Mouse (Mus musculus) myocyte (in vitro differentiated cells): ENCODE data around the gene Gfi1. TPM values are rescaled to one million over a fixed set of nuclear protein-coding genes. Genes with fewer than 3 reads are reported as not detected.

Experiments
- H3K27me3 ChIP-seq: one replicate; pipeline ENCODE4 v1.6.1; 2011; ENCODE audit not compliant: control insufficient read depth, insufficient read depth, insufficient read length
- H3K36me3 ChIP-seq: one replicate; pipeline ENCODE4 v1.6.1; 2011; ENCODE audit not compliant: control insufficient read depth, insufficient read depth
- H3K4me2 ChIP-seq: one replicate; pipeline ENCODE4 v1.6.1; 2011; ENCODE audit warnings: low read depth, control low read depth
- H3K4me3 ChIP-seq: one replicate; pipeline ENCODE4 v1.5.1; 2011; ENCODE audit warnings: mild to moderate bottlenecking, control low read depth, moderate library complexity
- H3K79me2 ChIP-seq: one replicate; pipeline ENCODE4 v1.6.1; 2011; ENCODE audit not compliant: control insufficient read depth, insufficient read depth
- H3ac ChIP-seq: one replicate; pipeline ENCODE4 v1.6.1; 2011; ENCODE audit not compliant: control insufficient read depth, insufficient read length
- CEBPB ChIP-seq: IDR thresholded peaks from 2 replicates; pipeline ENCODE4 v1.6.1; 2011; ENCODE audit warnings: mild to moderate bottlenecking, moderate library complexity; ENCODE audit not compliant: poor library complexity, insufficient read depth, severe bottlenecking
- E2F4 ChIP-seq: IDR thresholded peaks from one replicate; pipeline ENCODE4 v1.6.1; 2011; ENCODE audit warnings: mild to moderate bottlenecking, control low read depth, moderate library complexity; ENCODE audit not compliant: insufficient read depth
- MAX ChIP-seq: IDR thresholded peaks from one replicate; pipeline ENCODE4 v1.6.1; 2011; ENCODE audit warnings: low read depth, mild to moderate bottlenecking, control low read depth
- MYOD1 ChIP-seq, 3 experiments: IDR thresholded peaks; one replicate each; pipeline ENCODE4 v1.6.1; 2011; ENCODE audit warnings: control low read depth in 2 of 3, low read depth in 2 of 3, mild to moderate bottlenecking in 2 of 3, moderate library complexity in 1 of 3; ENCODE audit not compliant: insufficient read length in 2 of 3, control insufficient read depth in 1 of 3
- MYOG ChIP-seq, 3 experiments: IDR thresholded peaks; one replicate each; pipeline ENCODE4 v1.6.1; 2011; ENCODE audit warnings: control low read depth in 2 of 3, low read depth in 2 of 3, mild to moderate bottlenecking in 2 of 3; ENCODE audit not compliant: insufficient read length in 2 of 3, control insufficient read depth in 1 of 3, insufficient read depth in 1 of 3
- POLR2A ChIP-seq: IDR thresholded peaks from one replicate; pipeline ENCODE4 v1.6.1; 2011; ENCODE audit warnings: low read depth, mild to moderate bottlenecking, control low read depth, moderate library complexity; ENCODE audit not compliant: insufficient read length
- POLR2AphosphoS2 ChIP-seq: IDR thresholded peaks from one replicate; pipeline ENCODE4 v1.6.1; 2011; ENCODE audit warnings: low read depth, control low read depth; ENCODE audit not compliant: insufficient read length
- REST ChIP-seq: IDR thresholded peaks from one replicate; pipeline ENCODE4 v1.6.1; 2011; ENCODE audit warnings: mild to moderate bottlenecking, control low read depth, moderate library complexity; ENCODE audit not compliant: insufficient read depth, insufficient read length
- SRF ChIP-seq: IDR thresholded peaks from one replicate; pipeline ENCODE4 v1.6.1; 2011; ENCODE audit warnings: low read depth; ENCODE audit not compliant: control insufficient read depth, insufficient read length
- TCF12 ChIP-seq: IDR thresholded peaks from one replicate; pipeline ENCODE4 v1.6.1; 2011; ENCODE audit warnings: mild to moderate bottlenecking, control low read depth; ENCODE audit not compliant: poor library complexity, insufficient read depth, severe bottlenecking
- TCF3 ChIP-seq: IDR thresholded peaks from one replicate; pipeline ENCODE4 v1.6.1; 2011; ENCODE audit warnings: low read depth, control low read depth; ENCODE audit not compliant: insufficient read length
- USF1 ChIP-seq: IDR thresholded peaks from one replicate; pipeline ENCODE4 v1.6.1; 2011; ENCODE audit warnings: low read depth, mild to moderate bottlenecking, control low read depth, moderate library complexity
- polyA plus RNA-seq: library from polyadenylated mRNA; unstranded; fragments of >200 nt; fragmentation: generic; extraction: Trizol; gene quantifications from one replicate; pipeline ENCODE4 v1.2.1, GENCODE M21; 2012; ENCODE audit warnings: missing spikeins

Gfi1 gene
- polyA plus RNA-seq, 1 experiment: 0.78 TPM

DNA sequence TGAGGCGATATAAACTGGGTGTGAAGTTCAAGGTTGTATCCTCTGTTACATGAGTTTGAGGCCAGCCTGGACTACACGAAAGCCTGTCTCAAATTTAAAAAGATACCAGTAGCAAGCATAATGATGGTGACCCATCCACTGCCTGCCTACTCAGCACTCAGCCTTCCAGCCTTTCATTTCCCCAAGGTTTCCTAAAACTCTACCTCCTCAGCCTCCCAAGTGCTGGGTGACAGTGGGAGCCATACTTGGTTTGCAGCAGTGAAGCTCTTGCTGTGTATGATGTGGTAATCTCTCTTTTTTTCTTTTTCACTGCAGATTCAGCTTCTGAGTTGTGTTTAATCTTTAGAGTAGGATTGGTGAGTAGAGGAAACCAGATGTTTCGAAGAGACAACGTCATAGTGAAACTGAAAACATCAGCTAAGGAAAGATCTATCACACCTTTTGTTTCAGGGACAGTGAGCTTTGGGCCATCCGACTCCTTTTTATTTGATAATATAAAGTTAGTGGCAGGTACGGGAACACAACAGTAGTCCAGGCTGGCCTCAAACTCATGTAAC, 22.6 kb downstream of the Gfi1 start:
- Histone ChIP-seq H3K27me3 (no peaks in the 10 kb centered on the region), H3K79me2 (no peaks in the 10 kb centered on the region), H3K36me3 (no peaks in the 10 kb centered on the region), H3ac (no peak overlapping the region), H3K4me3 (no peak overlapping the region), H3K4me2 (no peak overlapping the region)
- TF ChIP-seq MAX (no peak), SRF (no peak)

DNA sequence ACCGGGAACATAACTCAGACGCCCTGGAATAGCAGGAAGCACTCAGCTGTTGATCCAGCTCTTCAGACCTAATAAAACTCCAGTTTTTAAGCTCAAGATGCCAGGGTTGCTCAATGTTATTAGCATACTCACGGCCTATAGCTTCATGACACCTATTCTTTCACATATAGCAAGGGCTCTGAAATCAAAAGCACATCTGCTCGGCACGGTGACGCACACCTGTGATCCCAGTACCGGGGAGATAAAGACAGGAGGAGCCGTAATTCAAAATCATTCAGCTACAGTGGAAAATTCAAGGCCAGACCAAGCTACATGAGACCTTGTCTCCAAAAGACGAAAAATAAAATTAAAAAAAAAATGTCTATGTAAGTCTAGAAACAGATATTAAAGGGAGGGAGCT, 24.2 kb downstream of the Gfi1 start:
- TF ChIP-seq CEBPB (no peak), TCF12 (no peak), POLR2A (no peak), POLR2AphosphoS2 (no peak), E2F4 (no peak), TCF3 (no peak), REST (no peak), SRF (no peak), MYOD1 (IDR thresholded peaks at IDR 0.05; ENCODE audit: control insufficient read depth in 1 of 3, insufficient read length in 2 of 3, low read depth in 2 of 3) (no peak)
- Histone ChIP-seq H3K4me3 (no peak overlapping the region), H3K36me3 (no peaks in the 10 kb centered on the region), H3K4me2 (no peak overlapping the region), H3ac (no peak overlapping the region), H3K79me2 (no peaks in the 10 kb centered on the region), H3K27me3 (no peaks in the 10 kb centered on the region)

DNA sequence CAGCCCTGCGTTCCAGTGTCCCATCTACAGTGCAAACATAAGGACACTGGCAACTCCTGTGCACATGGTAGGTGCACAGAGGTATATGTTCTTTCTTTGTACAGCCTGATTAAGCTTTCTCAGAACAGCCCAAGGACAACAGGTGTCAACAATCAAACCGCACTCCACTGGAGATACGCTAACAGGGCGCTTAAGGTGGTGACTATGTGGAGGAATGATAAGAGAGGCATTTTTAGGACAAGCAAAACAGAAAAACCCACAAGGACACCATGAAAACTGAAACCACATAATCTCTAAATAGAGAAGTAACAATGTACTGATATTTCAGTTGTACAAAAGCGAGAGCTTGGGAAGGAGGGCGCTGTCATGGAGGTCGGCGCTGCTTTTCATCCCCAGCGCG, 25.0 kb downstream of the Gfi1 start:
- H3K27me3 ChIP-seq: no peaks in the 10 kb centered on the region
- H3K36me3 ChIP-seq: no peaks in the 10 kb centered on the region
- no peak overlapping the region for H3K4me3 ChIP-seq
- H3K4me2 ChIP-seq: no peak overlapping the region
- no peak overlapping the region for H3ac ChIP-seq
- no peaks in the 10 kb centered on the region for H3K79me2 ChIP-seq
- TF ChIP-seq SRF: no peak
- peak in 1 of 3 experiments; percentile 27 for TF ChIP-seq MYOD1 (IDR thresholded peaks at IDR 0.05; ENCODE audit: control insufficient read depth in 1 of 3, insufficient read length in 2 of 3, low read depth in 2 of 3)

DNA sequence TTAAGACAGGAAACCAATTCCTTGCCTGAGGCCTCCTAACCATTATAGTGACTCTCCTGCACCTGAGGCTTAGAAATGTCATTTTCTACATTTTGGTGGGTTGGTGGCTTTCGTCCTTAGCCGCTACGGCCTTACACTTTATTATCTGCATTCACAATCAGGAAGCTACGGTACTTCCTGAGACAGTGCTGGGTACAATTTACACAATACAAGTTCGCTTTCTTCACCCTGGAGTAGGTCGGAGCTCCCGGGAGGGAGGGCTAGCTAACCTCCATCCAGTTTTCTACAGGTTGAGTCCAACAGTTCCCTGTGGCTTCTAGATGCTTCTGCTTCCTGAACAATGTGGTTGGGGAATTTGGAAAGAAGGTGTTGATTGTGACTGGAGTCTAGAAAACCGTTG, 26.9 kb downstream of the Gfi1 start:
- Histone ChIP-seq H3K79me2 (no peaks in the 10 kb centered on the region), H3K4me2 (no peak overlapping the region), H3K27me3 (no peaks in the 10 kb centered on the region), H3K36me3 (no peaks in the 10 kb centered on the region), H3ac (no peak overlapping the region), H3K4me3 (no peak overlapping the region)
- no peak for TF ChIP-seq POLR2A
- TF ChIP-seq MYOD1 (IDR thresholded peaks at IDR 0.05; ENCODE audit: control insufficient read depth in 1 of 3, insufficient read length in 2 of 3, low read depth in 2 of 3): no peak
- no peak for TF ChIP-seq CEBPB
- TF ChIP-seq MAX: no peak
- TF ChIP-seq TCF3: no peak
- TF ChIP-seq MYOG (IDR thresholded peaks at IDR 0.05; ENCODE audit: control insufficient read depth in 1 of 3, insufficient read depth in 1 of 3, insufficient read length in 2 of 3, low read depth in 2 of 3): no peak
- no peak for TF ChIP-seq SRF
- no peak for TF ChIP-seq USF1
- TF ChIP-seq E2F4: no peak
- no peak for TF ChIP-seq TCF12
- TF ChIP-seq POLR2AphosphoS2: no peak
- TF ChIP-seq REST: no peak

DNA sequence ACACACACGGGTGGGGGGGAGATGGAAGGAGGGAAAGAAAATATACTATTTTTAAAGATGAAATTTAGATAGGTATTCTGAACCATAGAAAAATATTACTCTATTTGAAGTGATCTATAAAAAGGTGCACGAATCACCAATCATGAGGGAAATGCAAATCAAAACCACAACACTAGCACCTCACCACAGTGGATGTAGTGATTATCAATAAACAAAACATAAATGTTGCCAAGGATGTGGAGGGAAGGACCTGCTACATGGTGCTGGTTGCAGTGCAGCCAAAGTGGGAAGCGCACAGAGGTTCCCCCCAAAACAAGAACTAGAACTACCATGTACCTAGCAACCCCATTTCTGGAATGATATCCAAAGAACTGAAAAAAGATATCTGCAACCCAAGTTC, 30.8 kb downstream of the Gfi1 start:
- no peak overlapping the region for H3ac ChIP-seq
- TF ChIP-seq TCF12 (no peak), E2F4 (no peak), MYOG (IDR thresholded peaks at IDR 0.05; ENCODE audit: control insufficient read depth in 1 of 3, insufficient read depth in 1 of 3, insufficient read length in 2 of 3, low read depth in 2 of 3) (no peak), POLR2A (no peak), USF1 (no peak), SRF (no peak), TCF3 (no peak)
- H3K4me2 ChIP-seq: no peak overlapping the region
- H3K27me3 ChIP-seq: no peaks in the 10 kb centered on the region
- H3K36me3 ChIP-seq: no peaks in the 10 kb centered on the region
- no peak overlapping the region for H3K4me3 ChIP-seq
- no peaks in the 10 kb centered on the region for H3K79me2 ChIP-seq

DNA sequence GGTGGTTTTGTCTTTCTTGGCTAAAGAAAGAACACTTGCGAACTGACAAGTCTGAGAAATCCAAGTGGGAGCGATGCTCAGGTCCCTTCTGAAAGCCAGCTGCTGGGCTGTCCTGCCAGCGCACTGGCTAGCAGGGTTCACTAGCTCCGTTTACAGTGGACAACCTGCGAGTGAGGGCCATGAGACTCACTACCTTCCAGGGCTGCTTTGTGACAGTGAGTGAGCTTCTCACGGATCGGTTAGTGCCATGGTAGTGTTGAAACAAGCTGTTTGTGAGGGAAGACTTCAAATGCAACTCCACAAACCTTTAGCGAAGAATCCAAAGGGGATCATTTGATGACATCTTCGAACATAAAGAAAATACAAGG, 37.4 kb downstream of the Gfi1 start:
- peak overlapping the region; percentile 78 for H3K4me2 ChIP-seq
- H3K79me2 ChIP-seq: no peaks in the 10 kb centered on the region
- peak overlapping the region; percentile 28 for H3K4me3 ChIP-seq
- no peaks in the 10 kb centered on the region for H3K36me3 ChIP-seq
- no peak for TF ChIP-seq REST
- H3ac ChIP-seq: no peak overlapping the region
- no peaks in the 10 kb centered on the region for H3K27me3 ChIP-seq
